Mouse (Mus musculus) small intestine, adult 2 months (tissue): Measurements from ENCODE around the gene Rapgef2.

Experiments used
- CTCF ChIP-seq: fragments of 200-500 bp; IDR thresholded peaks from 2 replicates; pipeline ENCODE4 v1.5.1; 2012; ENCODE audit warnings: low read depth, mild to moderate bottlenecking, control low read depth, inconsistent platforms, low read length, moderate library complexity, mixed read lengths; ENCODE audit not compliant: insufficient replicate concordance, insufficient read length; ENCODE audit errors: extremely low read depth
- POLR2A ChIP-seq: fragments of 200-500 bp; IDR thresholded peaks from 2 replicates; pipeline ENCODE4 v1.6.1; 2012; ENCODE audit warnings: low read depth, mild to moderate bottlenecking, control low read depth, inconsistent platforms, low read length, moderate library complexity

GRCm38 (mm10) chr3:79324697-79325526 is 38.6 kb upstream of the Rapgef2 start:
- TF ChIP-seq POLR2A (no peak), CTCF (no peak)
